Mouse (Mus musculus): ENCODE results near the gene Vdac1. TPM values are rescaled to one million over a fixed set of nuclear protein-coding genes. Genes with fewer than 3 reads are reported as not detected.
"Not testable (repeated sequence)": the region's sequence is repeated elsewhere in the genome, so short reads cannot be mapped to it uniquely, and the experiment has no call there.

The Vdac1 gene
- polyA plus RNA-seq, 1 experiment from 2014 or later, result 337 TPM

GRCm38 (mm10) chr11:52350924-52351323 is 9.7 kb upstream of the Vdac1 start:
- H3K9ac ChIP-seq (ENCODE audit: low read depth, low read length), result no peak overlapping the region
- H3K4me2 ChIP-seq (ENCODE audit: low read depth, low read length), result no peak overlapping the region
- H3K27me3 ChIP-seq (replicated peaks; ENCODE audit: control insufficient read depth, insufficient read depth, low read length), result no peaks in the 10 kb centered on the region
- H3K36me3 ChIP-seq (ENCODE audit: control insufficient read depth, insufficient read depth, low read length), result no peaks in the 10 kb centered on the region
- WGBS, result under 1% methylated on average over 9 of the region's 9 CpGs
- ATAC-seq, result peak; percentile 71
- H3K4me1 ChIP-seq (ENCODE audit: control insufficient read depth, insufficient read depth, low read length), result peaks cover 16% of the 10 kb centered on the region
- H3K9me3 ChIP-seq (ENCODE audit: control insufficient read depth, low read length), result no peaks in the 10 kb centered on the region
- H3K27ac ChIP-seq (ENCODE audit: low read length), result no peak overlapping the region
- no peak overlapping the region for H3K4me3 ChIP-seq (ENCODE audit: low read length)

- Histone ChIP-seq H3K4me1 (ENCODE audit: control insufficient read depth, insufficient read depth, low read length) (peaks cover 10% of the 10 kb centered on the region; the same call in 1 of the 2 replicates), H3K4me2 (ENCODE audit: low read depth, low read length) (no peak overlapping the region), H3K4me3 (ENCODE audit: low read length) (no peak overlapping the region), H3K9me3 (ENCODE audit: control insufficient read depth, low read length) (no peaks in the 10 kb centered on the region), H3K27ac (ENCODE audit: low read length) (no peak overlapping the region), H3K9ac (ENCODE audit: low read depth, low read length) (no peak overlapping the region), H3K36me3 (ENCODE audit: control insufficient read depth, insufficient read depth, low read length) (no peaks in the 10 kb centered on the region), H3K27me3 (replicated peaks; ENCODE audit: control insufficient read depth, insufficient read depth, low read length) (no peaks in the 10 kb centered on the region)
- ATAC-seq, result no peak
- 97% methylated on average over 3 of the region's 3 CpGs for WGBS
Measured at GRCm38 (mm10) chr11:52352271-52352670, 8.4 kb upstream of the Vdac1 start.

- H3K4me1 ChIP-seq (ENCODE audit: control insufficient read depth, insufficient read depth, low read length), result peaks cover 16% of the 10 kb centered on the region
- H3K27ac ChIP-seq (ENCODE audit: low read length), result no peak overlapping the region
- 81% methylated on average over 5 of the region's 5 CpGs for WGBS
- H3K36me3 ChIP-seq (ENCODE audit: control insufficient read depth, insufficient read depth, low read length), result no peaks in the 10 kb centered on the region
- H3K9ac ChIP-seq (ENCODE audit: low read depth, low read length), result no peak overlapping the region
- H3K27me3 ChIP-seq (replicated peaks; ENCODE audit: control insufficient read depth, insufficient read depth, low read length), result no peaks in the 10 kb centered on the region
- H3K4me3 ChIP-seq (ENCODE audit: low read length), result no peak overlapping the region
- ATAC-seq, result no peak
- H3K4me2 ChIP-seq (ENCODE audit: low read depth, low read length), result no peak overlapping the region
- no peaks in the 10 kb centered on the region for H3K9me3 ChIP-seq (ENCODE audit: control insufficient read depth, low read length)
Measured at GRCm38 (mm10) chr11:52354644-52355043, 6.0 kb upstream of the Vdac1 start.

- Histone ChIP-seq H3K9me3 (ENCODE audit: control insufficient read depth, low read length) (no peaks in the 10 kb centered on the region), H3K4me2 (ENCODE audit: low read depth, low read length) (no peak overlapping the region), H3K4me1 (ENCODE audit: control insufficient read depth, insufficient read depth, low read length) (peaks cover 23% of the 10 kb centered on the region), H3K27me3 (replicated peaks; ENCODE audit: control insufficient read depth, insufficient read depth, low read length) (no peaks in the 10 kb centered on the region), H3K4me3 (ENCODE audit: low read length) (no peak overlapping the region), H3K36me3 (ENCODE audit: control insufficient read depth, insufficient read depth, low read length) (no peaks in the 10 kb centered on the region), H3K27ac (ENCODE audit: low read length) (no peak overlapping the region), H3K9ac (ENCODE audit: low read depth, low read length) (no peak overlapping the region)
- ATAC-seq, result no peak
- 82% methylated on average over 1 of the region's 1 CpGs for WGBS
Measured at GRCm38 (mm10) chr11:52355601-52356000, 5.1 kb upstream of the Vdac1 start.

GRCm38 (mm10) chr11:52357091-52357490 is 3.6 kb upstream of the Vdac1 start:
- not testable (repeated sequence) for H3K4me2 ChIP-seq (ENCODE audit: low read depth, low read length); H3K27ac ChIP-seq (ENCODE audit: low read length); H3K4me3 ChIP-seq (ENCODE audit: low read length); H3K27me3 ChIP-seq (replicated peaks; ENCODE audit: control insufficient read depth, insufficient read depth, low read length); H3K9me3 ChIP-seq (ENCODE audit: control insufficient read depth, low read length); ATAC-seq; H3K36me3 ChIP-seq (ENCODE audit: control insufficient read depth, insufficient read depth, low read length); H3K9ac ChIP-seq (ENCODE audit: low read depth, low read length)
- WGBS, result 89% methylated on average over 5 of the region's 5 CpGs
- H3K4me1 ChIP-seq (ENCODE audit: control insufficient read depth, insufficient read depth, low read length), result peaks cover 15% of the 10 kb centered on the region

- peak; percentile 32; the same call in 1 of the 2 replicates for ATAC-seq
- H3K4me3 ChIP-seq (ENCODE audit: low read length), result peak overlapping the region; percentile 43
- H3K9ac ChIP-seq (ENCODE audit: low read depth, low read length), result peak overlapping the region; percentile 39; the same call in 1 of the 2 replicates
- H3K9me3 ChIP-seq (ENCODE audit: control insufficient read depth, low read length), result no peaks in the 10 kb centered on the region
- H3K4me2 ChIP-seq (ENCODE audit: low read depth, low read length), result peak overlapping the region; percentile 37
- H3K36me3 ChIP-seq (ENCODE audit: control insufficient read depth, insufficient read depth, low read length), result no peaks in the 10 kb centered on the region
- peak overlapping the region; percentile 77 for H3K27ac ChIP-seq (ENCODE audit: low read length)
- peaks cover 27% of the 10 kb centered on the region for H3K4me1 ChIP-seq (ENCODE audit: control insufficient read depth, insufficient read depth, low read length)
- no peaks in the 10 kb centered on the region for H3K27me3 ChIP-seq (replicated peaks; ENCODE audit: control insufficient read depth, insufficient read depth, low read length)
- 27% methylated on average over 4 of the region's 4 CpGs for WGBS
Measured at GRCm38 (mm10) chr11:52358520-52358919, 2.1 kb upstream of the Vdac1 start.

- Histone ChIP-seq H3K27ac (ENCODE audit: low read length) (peak overlapping the region; percentile 98), H3K9me3 (ENCODE audit: control insufficient read depth, low read length) (no peaks in the 10 kb centered on the region), H3K4me3 (ENCODE audit: low read length) (peak overlapping the region; percentile 100), H3K36me3 (ENCODE audit: control insufficient read depth, insufficient read depth, low read length) (no peaks in the 10 kb centered on the region), H3K4me2 (ENCODE audit: low read depth, low read length) (peak overlapping the region; percentile 83), H3K9ac (ENCODE audit: low read depth, low read length) (peak overlapping the region; percentile 100), H3K4me1 (ENCODE audit: control insufficient read depth, insufficient read depth, low read length) (peaks cover 41% of the 10 kb centered on the region), H3K27me3 (replicated peaks; ENCODE audit: control insufficient read depth, insufficient read depth, low read length) (no peaks in the 10 kb centered on the region)
- peak; percentile 43 for ATAC-seq
- WGBS, result 15% methylated on average over 22 of the region's 22 CpGs
Measured at GRCm38 (mm10) chr11:52359686-52360470, 782 bp upstream of the Vdac1 start.

- peak overlapping the region; percentile 100 for H3K9ac ChIP-seq (ENCODE audit: low read depth, low read length)
- H3K4me3 ChIP-seq (ENCODE audit: low read length), result peak overlapping the region; percentile 100
- H3K9me3 ChIP-seq (ENCODE audit: control insufficient read depth, low read length), result no peaks in the 10 kb centered on the region
- under 1% methylated on average over 47 of the region's 47 CpGs for whole genome bisulfite sequencing
- peak; percentile 29 for ATAC-seq
- peak overlapping the region; percentile 84 for H3K4me2 ChIP-seq (ENCODE audit: low read depth, low read length)
- H3K36me3 ChIP-seq (ENCODE audit: control insufficient read depth, insufficient read depth, low read length), result no peaks in the 10 kb centered on the region
- peak overlapping the region; percentile 98 for H3K27ac ChIP-seq (ENCODE audit: low read length)
- H3K4me1 ChIP-seq (ENCODE audit: control insufficient read depth, insufficient read depth, low read length), result peaks cover 55% of the 10 kb centered on the region
- H3K27me3 ChIP-seq (replicated peaks; ENCODE audit: control insufficient read depth, insufficient read depth, low read length), result no peaks in the 10 kb centered on the region
Measured at GRCm38 (mm10) chr11:52361287-52361921, 744 bp downstream of the Vdac1 start.

GRCm38 (mm10) chr11:52364376-52364775 is 3.7 kb downstream of the Vdac1 start:
- no peak overlapping the region for H3K4me2 ChIP-seq (ENCODE audit: low read depth, low read length)
- H3K27ac ChIP-seq (ENCODE audit: low read length), result peak overlapping the region; percentile 72
- H3K4me3 ChIP-seq (ENCODE audit: low read length), result no peak overlapping the region
- no peaks in the 10 kb centered on the region for H3K36me3 ChIP-seq (ENCODE audit: control insufficient read depth, insufficient read depth, low read length)
- H3K9ac ChIP-seq (ENCODE audit: low read depth, low read length), result peak overlapping the region; percentile 33; the same call in 1 of the 2 replicates
- H3K4me1 ChIP-seq (ENCODE audit: control insufficient read depth, insufficient read depth, low read length), result peaks cover 71% of the 10 kb centered on the region
- H3K27me3 ChIP-seq (replicated peaks; ENCODE audit: control insufficient read depth, insufficient read depth, low read length), result no peaks in the 10 kb centered on the region
- no peak for ATAC-seq
- 69% methylated on average over 2 of the region's 2 CpGs for WGBS
- no peaks in the 10 kb centered on the region for H3K9me3 ChIP-seq (ENCODE audit: control insufficient read depth, low read length)

Measured in intestine, embryonic 16.5 days (tissue).